Mouse (Mus musculus) hindbrain, embryonic 12.5 days (tissue): Measurements from ENCODE around the gene Inpp4a. TPM values are rescaled to one million over a fixed set of nuclear protein-coding genes. Genes with fewer than 3 reads are reported as not detected.
A peak's percentile ranks its signal among the peaks of the same experiment; 100 is the strongest.

ENCODE experiments used
- ATAC-seq: fragments of 200-750 bp; cut with Nextera tagmentation; 2 replicates; pipeline ENCODE4 v1.8.0; 2017; ENCODE audit warnings: moderate TSS enrichment; ENCODE audit not compliant: low FRiP score
- H3K27ac ChIP-seq: fragments of 300-500 bp; sonication (generic); 2 replicates; pipeline ENCODE4 v1.5.1; 2016; ENCODE audit warnings: mild to moderate bottlenecking
- H3K27me3 ChIP-seq: fragments of 300-500 bp; sonication (generic); 2 replicates; pipeline ENCODE4 v1.6.1; 2016; ENCODE audit warnings: mild to moderate bottlenecking
- H3K36me3 ChIP-seq: fragments of 300-500 bp; sonication (generic); 2 replicates; pipeline ENCODE4 v1.6.1; 2016; ENCODE audit warnings: mild to moderate bottlenecking
- H3K4me1 ChIP-seq: fragments of 300-500 bp; sonication (generic); 2 replicates; pipeline ENCODE4 v1.6.1; 2016
- H3K4me2 ChIP-seq: fragments of 300-500 bp; sonication (generic); replicated peaks from 2 replicates; pipeline ENCODE4 v1.6.1; 2016; ENCODE audit warnings: mild to moderate bottlenecking
- H3K4me3 ChIP-seq: fragments of 300-500 bp; sonication (generic); 2 replicates; pipeline ENCODE4 v1.5.1; 2016; ENCODE audit warnings: mild to moderate bottlenecking
- H3K9ac ChIP-seq: fragments of 300-500 bp; sonication (generic); 2 replicates; pipeline ENCODE4 v1.6.1; 2016; ENCODE audit warnings: mild to moderate bottlenecking, moderate library complexity
- H3K9me3 ChIP-seq: fragments of 300-500 bp; sonication (generic); replicated peaks from 2 replicates; pipeline ENCODE4 v1.6.1; 2016; ENCODE audit warnings: mild to moderate bottlenecking
- WGBS: fragments of 180-500 bp; shearing (Covaris S2); methylation state at CpG from one replicate; pipeline ENCODE4 v1.1.7; 2016; 5-methylcytosine and 5-hydroxymethylcytosine counted together
- polyA plus RNA-seq: library from polyadenylated mRNA; unstranded; fragments of >200 nt; fragmentation: Nextera tagmentation; extraction: Ambion mirVana; gene quantifications from 2 replicates; pipeline ENCODE4 v1.2.1, GENCODE M21; 2016

Inpp4a gene
- 33.7 and 36.1 TPM in 2 replicates for polyA plus RNA-seq

GRCm38 (mm10) chr1:37299540-37300491 lies at the start of gene Inpp4a:
Inpp4a (plus strand) TSS chr1:37299865.
- H3K9ac ChIP-seq: peak within 1 kb of the TSS; percentile 85
- H3K27ac ChIP-seq: peak within 1 kb of the TSS; percentile 72; the same call in 1 of the 2 replicates
- no peaks in the 10 kb centered on the region for H3K27me3 ChIP-seq
- H3K4me1 ChIP-seq: peaks cover 14% of the 10 kb centered on the region
- no peaks in the 10 kb centered on the region for H3K36me3 ChIP-seq
- 2% methylated on average over 77 of the region's 77 CpGs for WGBS
- peak within 1 kb of the TSS; percentile 94 for H3K4me3 ChIP-seq
- H3K4me2 ChIP-seq: peak within 1 kb of the TSS; percentile 58
- peak; percentile 93 for ATAC-seq
- H3K9me3 ChIP-seq: no peaks in the 10 kb centered on the region

- H3K4me1 ChIP-seq: no peaks in the 10 kb centered on the region
- H3K9ac ChIP-seq: no peak overlapping the region
- no peaks in the 10 kb centered on the region for H3K9me3 ChIP-seq
- no peak for ATAC-seq
- WGBS: 38% methylated on average over 5 of the region's 5 CpGs
- no peaks in the 10 kb centered on the region for H3K27me3 ChIP-seq
- H3K4me2 ChIP-seq: no peak overlapping the region
- H3K36me3 ChIP-seq: no peaks in the 10 kb centered on the region
- no peak overlapping the region for H3K27ac ChIP-seq
- no peak overlapping the region for H3K4me3 ChIP-seq
Measured at GRCm38 (mm10) chr1:37250643-37251310, 48.9 kb upstream of the Inpp4a start.

GRCm38 (mm10) chr1:37258443-37258842 lies 41.2 kb upstream of the Inpp4a start:
- Histone ChIP-seq H3K9ac (no peak overlapping the region), H3K9me3 (no peaks in the 10 kb centered on the region), H3K27me3 (no peaks in the 10 kb centered on the region), H3K27ac (no peak overlapping the region), H3K4me2 (no peak overlapping the region), H3K4me3 (no peak overlapping the region), H3K36me3 (no peaks in the 10 kb centered on the region), H3K4me1 (no peaks in the 10 kb centered on the region)
- 88% methylated on average over 2 of the region's 2 CpGs for WGBS
- no peak for ATAC-seq

GRCm38 (mm10) chr1:37272464-37272863 lies 27.2 kb upstream of the Inpp4a start:
- H3K27me3 ChIP-seq: 0 out of 2 replicates have a peak, but pooled peaks cover 4% of the 10 kb centered on the region
- H3K9ac ChIP-seq: peak overlapping the region; percentile 23; the same call in 1 of the 2 replicates
- no peaks in the 10 kb centered on the region for H3K9me3 ChIP-seq
- H3K4me3 ChIP-seq: no peak overlapping the region
- H3K4me1 ChIP-seq: no peaks in the 10 kb centered on the region
- WGBS: 9% methylated on average over 7 of the region's 7 CpGs
- H3K4me2 ChIP-seq: no peak overlapping the region
- H3K36me3 ChIP-seq: no peaks in the 10 kb centered on the region
- no peak overlapping the region for H3K27ac ChIP-seq
- ATAC-seq: no peak

GRCm38 (mm10) chr1:37286556-37286955 lies 13.1 kb upstream of the Inpp4a start:
- Histone ChIP-seq H3K4me3 (no peak overlapping the region), H3K27ac (no peak overlapping the region), H3K4me2 (no peak overlapping the region), H3K9ac (no peak overlapping the region), H3K9me3 (no peaks in the 10 kb centered on the region), H3K36me3 (no peaks in the 10 kb centered on the region), H3K4me1 (0 out of 2 replicates have a peak, but pooled peaks cover 2% of the 10 kb centered on the region), H3K27me3 (no peaks in the 10 kb centered on the region)
- no peak for ATAC-seq
- 81% methylated on average over 7 of the region's 7 CpGs for WGBS

- Histone ChIP-seq H3K4me3 (no peak overlapping the region), H3K27ac (no peak overlapping the region), H3K36me3 (no peaks in the 10 kb centered on the region), H3K27me3 (no peaks in the 10 kb centered on the region), H3K4me1 (0 out of 2 replicates have a peak, but pooled peaks cover 2% of the 10 kb centered on the region), H3K9ac (no peak overlapping the region), H3K4me2 (no peak overlapping the region), H3K9me3 (no peaks in the 10 kb centered on the region)
- ATAC-seq: no peak
- WGBS: 94% methylated on average over 1 of the region's 1 CpGs
Measured at GRCm38 (mm10) chr1:37287748-37288147, 11.9 kb upstream of the Inpp4a start.

- 66% methylated on average over 11 of the region's 11 CpGs for WGBS
- H3K9me3 ChIP-seq: no peaks in the 10 kb centered on the region
- no peak overlapping the region for H3K4me3 ChIP-seq
- H3K36me3 ChIP-seq: no peaks in the 10 kb centered on the region
- no peak for ATAC-seq
- no peak overlapping the region for H3K27ac ChIP-seq
- H3K9ac ChIP-seq: no peak overlapping the region
- 0 out of 2 replicates have a peak, but pooled peaks cover 2% of the 10 kb centered on the region for H3K4me1 ChIP-seq
- H3K27me3 ChIP-seq: no peaks in the 10 kb centered on the region
- H3K4me2 ChIP-seq: no peak overlapping the region
Measured at GRCm38 (mm10) chr1:37288181-37288935, 11.3 kb upstream of the Inpp4a start.

- H3K9me3 ChIP-seq: no peaks in the 10 kb centered on the region
- H3K27ac ChIP-seq: no peak overlapping the region
- H3K9ac ChIP-seq: no peak overlapping the region
- no peaks in the 10 kb centered on the region for H3K27me3 ChIP-seq
- 0 out of 2 replicates have a peak, but pooled peaks cover 2% of the 10 kb centered on the region for H3K4me1 ChIP-seq
- 83% methylated on average over 7 of the region's 7 CpGs for WGBS
- no peak overlapping the region for H3K4me2 ChIP-seq
- H3K4me3 ChIP-seq: no peak overlapping the region
- ATAC-seq: no peak
- no peaks in the 10 kb centered on the region for H3K36me3 ChIP-seq
Measured at GRCm38 (mm10) chr1:37288941-37289340, 10.7 kb upstream of the Inpp4a start.

GRCm38 (mm10) chr1:37296414-37296813 lies 3.3 kb upstream of the Inpp4a start:
- H3K4me1 ChIP-seq: peaks cover 10% of the 10 kb centered on the region
- H3K36me3 ChIP-seq: no peaks in the 10 kb centered on the region
- no peak for ATAC-seq
- 47% methylated on average over 1 of the region's 1 CpGs for WGBS
- H3K27ac ChIP-seq: no peak overlapping the region
- H3K4me2 ChIP-seq: no peak overlapping the region
- no peaks in the 10 kb centered on the region for H3K27me3 ChIP-seq
- no peak overlapping the region for H3K9ac ChIP-seq
- no peak overlapping the region for H3K4me3 ChIP-seq
- H3K9me3 ChIP-seq: no peaks in the 10 kb centered on the region

GRCm38 (mm10) chr1:37298904-37299303 lies 761 bp upstream of the Inpp4a start:
- H3K27me3 ChIP-seq: no peaks in the 10 kb centered on the region
- no peak overlapping the region for H3K4me3 ChIP-seq
- H3K4me2 ChIP-seq: no peak overlapping the region
- WGBS: 91% methylated on average over 2 of the region's 2 CpGs
- no peaks in the 10 kb centered on the region for H3K9me3 ChIP-seq
- ATAC-seq: no peak
- H3K27ac ChIP-seq: no peak overlapping the region
- no peaks in the 10 kb centered on the region for H3K36me3 ChIP-seq
- H3K9ac ChIP-seq: no peak overlapping the region
- H3K4me1 ChIP-seq: peaks cover 14% of the 10 kb centered on the region

- no peak for ATAC-seq
Measured at GRCm38 (mm10) chr1:37300650-37301049, 985 bp downstream of the Inpp4a start.

GRCm38 (mm10) chr1:37302801-37303200 lies 3.1 kb downstream of the Inpp4a start:
- ATAC-seq: no peak
- Histone ChIP-seq H3K4me3 (no peak overlapping the region), H3K36me3 (no peaks in the 10 kb centered on the region), H3K9me3 (no peaks in the 10 kb centered on the region), H3K4me1 (peaks cover 15% of the 10 kb centered on the region), H3K27me3 (no peaks in the 10 kb centered on the region), H3K27ac (no peak overlapping the region), H3K4me2 (no peak overlapping the region), H3K9ac (no peak overlapping the region)
- 72% methylated on average over 3 of the region's 3 CpGs for WGBS

More at GRCm38 (mm10) chr1:37300650-37301049, 985 bp downstream of the Inpp4a start:
- no peaks in the 10 kb centered on the region for H3K36me3 ChIP-seq
- peak overlapping the region; percentile 94 for H3K4me3 ChIP-seq
- H3K27ac ChIP-seq: no peak overlapping the region
- peak overlapping the region; percentile 58 for H3K4me2 ChIP-seq
- H3K27me3 ChIP-seq: no peaks in the 10 kb centered on the region
- H3K4me1 ChIP-seq: peaks cover 15% of the 10 kb centered on the region
- no peaks in the 10 kb centered on the region for H3K9me3 ChIP-seq
- 70% methylated on average over 5 of the region's 5 CpGs for WGBS
- H3K9ac ChIP-seq: peak overlapping the region; percentile 85
